Mouse (Mus musculus) ovary, adult 18-20 months (tissue): Measurements from ENCODE around the gene Ufm1.

Source experiments
- DNase-seq: peaks from one replicate; pipeline ENCODE4 v3.0.0; 2022; ENCODE audit warnings: low spot score, mixed read lengths

Ufm1 gene

DNA sequence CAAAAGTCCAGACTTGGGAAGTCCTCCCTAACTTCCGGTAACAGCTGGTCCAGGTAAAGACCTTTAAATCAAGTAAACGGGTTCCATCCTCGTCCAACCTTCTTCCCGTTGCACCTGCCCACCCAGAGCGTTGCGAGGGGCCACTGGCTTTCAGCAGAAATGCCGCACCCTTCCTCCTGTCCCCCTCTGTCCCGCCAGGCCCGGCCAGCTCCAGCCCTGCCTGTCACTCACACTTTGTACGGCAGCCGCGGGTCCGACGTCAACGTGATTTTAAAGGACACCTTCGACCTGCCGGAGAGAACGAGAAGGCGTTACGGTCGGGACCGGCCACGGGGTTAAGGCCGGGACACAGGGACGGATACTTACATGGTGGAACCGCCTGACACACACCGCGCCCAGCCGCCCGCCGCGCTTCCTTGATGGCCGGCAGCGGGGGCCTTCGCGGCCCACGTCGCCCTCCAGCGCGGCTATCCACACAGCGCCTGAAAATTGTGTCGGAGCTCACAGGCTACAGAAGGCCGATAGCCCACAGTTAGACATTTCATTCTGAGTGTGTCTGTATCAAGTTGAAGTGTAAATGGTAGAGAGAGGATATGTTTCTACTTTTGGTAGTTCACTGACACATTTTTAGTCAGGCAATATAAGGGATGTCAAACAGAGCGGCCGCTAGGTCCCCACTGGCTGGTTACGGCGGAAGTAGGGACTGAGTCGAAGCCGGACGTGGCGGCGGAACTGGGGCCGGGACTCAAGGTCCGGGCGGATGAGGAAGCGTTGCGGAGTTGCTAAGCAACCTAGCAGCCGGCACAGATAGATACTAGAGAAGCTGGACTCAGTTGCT, at the start of gene Ufm1:
TSS of gene Ufm1 (minus strand) at position 448 of the 838 bp plus-strand sequence.
- DNase-seq = peak; percentile 91

DNA sequence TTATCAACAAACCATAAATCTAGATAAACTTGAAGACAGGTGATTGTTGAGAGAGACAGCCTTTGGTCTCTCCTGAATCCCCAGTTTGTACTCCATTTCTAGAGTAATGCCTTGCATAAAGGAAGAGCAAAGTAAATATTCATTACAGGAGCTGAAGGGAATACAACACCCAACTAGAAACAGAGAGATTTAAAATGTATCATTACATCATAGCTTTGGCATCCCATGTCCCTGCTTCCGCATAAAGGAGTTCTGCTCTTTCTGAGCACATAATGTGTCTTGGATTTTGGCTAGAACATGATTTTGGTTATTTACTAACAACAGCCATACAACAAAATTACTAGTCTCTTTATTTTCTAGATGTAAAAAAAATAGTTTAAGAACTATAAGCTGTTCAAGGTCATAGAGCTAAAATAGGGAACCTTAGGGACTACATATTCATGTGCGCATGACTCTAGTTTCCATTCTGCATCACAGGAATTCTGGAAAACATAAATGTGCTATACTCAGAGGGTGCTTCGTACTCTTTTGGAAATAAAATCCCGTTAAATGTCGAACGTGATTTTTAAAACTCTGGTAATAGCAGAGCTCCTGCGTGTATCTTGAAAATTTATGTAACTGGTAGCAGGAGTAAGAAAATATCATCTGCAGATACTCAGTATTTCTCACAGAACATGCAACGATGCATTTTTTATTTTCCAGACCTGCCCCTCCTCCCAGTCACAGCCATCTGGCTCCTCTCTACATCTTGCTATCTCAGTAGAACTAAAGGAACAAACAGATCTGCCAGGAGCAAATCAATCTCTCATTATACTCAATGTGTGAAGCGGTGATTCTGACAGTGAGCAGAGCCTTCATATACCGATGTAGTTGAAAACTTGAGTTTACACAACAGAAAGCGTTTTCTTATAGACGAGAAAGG, 27.2 kb upstream of the Ufm1 start:
- no peak for DNase-seq

DNA sequence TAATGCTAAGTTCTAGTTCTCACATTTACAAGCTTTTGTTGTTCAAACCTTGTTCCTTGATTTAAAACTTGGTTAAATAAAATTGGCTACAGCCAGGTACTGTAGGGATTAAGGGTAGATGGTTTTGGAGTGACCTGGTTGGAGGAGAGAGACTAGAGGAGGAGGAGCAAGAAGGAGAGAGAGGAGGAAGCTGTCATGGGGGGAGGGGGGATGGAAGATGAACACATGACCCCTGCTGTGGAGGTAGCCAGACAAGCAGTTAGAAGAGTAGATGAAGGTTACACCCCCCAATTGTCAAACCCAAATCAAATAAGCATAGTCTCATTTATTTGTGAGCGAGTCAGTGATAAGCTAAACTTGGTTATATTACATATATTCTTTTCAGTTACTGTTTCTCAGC, 8.0 kb upstream of the Ufm1 start:
- no peak for DNase-seq

DNA sequence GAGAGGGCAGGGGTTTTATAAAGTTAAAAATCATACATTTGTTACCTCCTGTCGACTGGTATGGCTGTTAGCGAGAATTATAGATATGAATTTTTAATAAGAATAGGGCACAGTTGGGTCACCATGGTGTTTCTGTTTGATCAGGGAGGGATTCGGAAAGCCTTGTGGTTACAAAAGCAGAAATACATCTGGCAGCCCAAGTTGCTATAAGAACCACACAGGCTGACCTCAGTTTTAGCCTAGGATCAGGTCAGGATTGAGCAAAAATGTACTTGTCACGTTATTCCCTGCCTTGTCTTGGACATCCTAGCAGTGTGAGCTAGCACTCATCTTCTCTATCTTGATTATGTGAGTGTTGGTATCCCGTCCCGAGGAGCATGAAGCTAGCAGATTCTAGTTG, 6.9 kb upstream of the Ufm1 start:
- no peak for DNase-seq

DNA sequence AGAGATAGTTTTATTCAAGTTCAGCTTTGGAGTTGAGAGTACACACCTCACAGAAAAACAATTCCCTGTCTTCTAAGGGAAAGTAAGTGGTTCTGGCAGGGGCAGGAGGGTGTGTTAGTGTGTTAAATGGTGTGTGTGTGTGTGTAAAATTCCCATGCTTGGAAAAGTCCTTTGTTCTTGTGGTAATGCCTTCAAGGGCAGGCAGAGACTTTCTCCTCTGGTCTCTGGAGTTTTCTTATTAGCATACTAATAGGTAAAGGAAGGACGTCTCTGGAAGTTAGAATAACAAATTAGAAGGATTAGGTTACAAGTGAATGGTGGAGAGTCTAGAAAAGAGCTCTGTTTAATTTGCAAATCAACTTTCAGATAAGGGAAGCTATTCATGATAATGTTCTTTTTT, 5.6 kb upstream of the Ufm1 start:
- no peak for DNase-seq

DNA sequence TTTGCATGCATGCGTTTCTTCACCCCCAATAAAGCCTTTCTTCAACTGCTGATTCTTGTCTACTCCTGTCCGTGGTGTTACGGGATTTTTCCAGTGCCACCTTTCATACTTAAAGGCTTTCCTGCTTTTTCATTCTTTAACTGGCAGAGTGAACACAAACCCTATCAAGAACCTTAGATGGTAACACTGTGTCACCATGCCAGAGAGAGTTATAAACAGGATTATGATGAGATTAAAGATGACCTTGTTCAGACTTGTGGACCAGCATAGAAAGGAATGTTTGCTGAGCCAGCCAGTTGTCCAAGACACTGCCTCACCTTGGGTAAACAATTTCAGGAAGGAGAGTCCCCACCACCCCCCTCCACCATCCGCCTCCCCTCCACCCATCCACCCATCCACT, 4.6 kb upstream of the Ufm1 start:
- DNase-seq = no peak

DNA sequence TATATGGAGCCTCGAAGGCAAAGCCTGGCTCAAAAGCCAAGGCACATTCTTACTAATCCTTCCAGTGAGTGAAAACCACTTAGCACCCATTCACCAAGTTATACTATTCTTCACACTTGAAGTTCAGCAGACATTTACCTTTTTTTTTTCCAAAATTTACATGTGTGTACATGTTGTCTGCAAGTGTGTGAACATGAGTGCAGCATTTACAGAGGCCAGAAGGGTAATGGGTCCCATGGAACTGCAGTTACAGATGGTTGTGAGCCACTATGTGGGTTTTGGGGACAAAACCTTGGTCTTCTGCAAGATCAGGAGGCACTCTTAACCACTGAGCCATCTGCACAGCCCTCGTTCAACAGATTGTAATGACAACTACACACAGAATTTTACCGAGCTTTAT, 8.8 kb downstream of the Ufm1 start:
- DNase-seq = no peak

DNA sequence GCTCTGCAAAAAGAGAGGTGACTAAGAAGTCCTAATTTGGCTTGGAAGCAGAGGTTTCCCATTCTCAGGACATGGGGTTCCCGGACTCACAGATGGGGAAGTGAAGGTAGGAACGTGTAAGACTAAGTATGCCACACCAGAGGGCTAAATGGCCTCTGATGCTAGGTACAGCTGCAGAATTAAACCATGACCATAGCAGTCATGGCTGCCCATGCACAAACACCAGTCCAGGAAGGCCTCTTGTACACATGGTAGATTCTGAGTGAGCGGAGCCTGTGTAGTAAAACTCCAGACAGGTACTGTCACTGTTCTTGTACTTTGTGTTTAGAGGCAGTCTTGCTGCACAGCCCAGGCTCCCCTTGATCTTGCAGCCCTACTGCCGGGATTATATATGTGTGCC, 9.4 kb downstream of the Ufm1 start:
- no peak for DNase-seq

DNA sequence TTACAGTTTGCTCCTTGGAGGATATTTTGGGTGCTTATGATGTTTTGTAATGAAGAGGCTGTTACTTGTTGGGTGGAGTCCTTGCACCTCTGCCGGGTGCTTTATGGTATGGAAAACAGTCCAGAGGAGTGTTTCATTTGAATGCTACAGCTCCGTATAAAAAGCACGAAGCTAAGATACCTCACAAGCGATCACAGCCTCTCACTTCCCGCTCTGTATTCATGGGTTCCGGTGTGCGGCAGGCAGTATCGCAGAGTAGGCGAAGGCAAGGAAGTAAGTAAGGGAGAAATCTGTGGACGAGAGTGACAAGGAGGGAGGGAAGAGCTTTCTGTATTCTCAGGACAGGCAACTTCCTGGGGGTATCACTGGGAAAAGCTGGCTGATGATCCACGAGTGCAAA, 15.4 kb downstream of the Ufm1 start:
- no peak for DNase-seq

DNA sequence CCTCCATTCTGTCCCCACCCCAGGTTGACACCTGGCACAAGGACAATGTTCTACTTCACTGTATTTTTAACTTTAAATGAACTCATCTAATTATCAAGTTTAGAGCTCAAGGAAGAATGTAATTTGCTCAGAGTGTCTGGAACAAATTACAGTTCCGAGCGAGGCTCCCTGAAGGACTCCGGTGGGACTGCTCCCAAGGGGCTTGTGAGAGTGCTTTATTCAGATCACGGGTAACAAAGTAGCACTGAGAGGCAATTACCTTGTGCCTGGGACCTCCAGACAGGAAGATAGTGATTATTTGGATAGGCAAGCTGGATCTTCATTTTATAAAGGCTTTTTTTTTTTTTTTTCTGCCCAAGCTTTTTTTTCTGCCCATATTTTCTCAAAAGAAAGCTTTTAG, 15.9 kb downstream of the Ufm1 start:
- DNase-seq = no peak

DNA sequence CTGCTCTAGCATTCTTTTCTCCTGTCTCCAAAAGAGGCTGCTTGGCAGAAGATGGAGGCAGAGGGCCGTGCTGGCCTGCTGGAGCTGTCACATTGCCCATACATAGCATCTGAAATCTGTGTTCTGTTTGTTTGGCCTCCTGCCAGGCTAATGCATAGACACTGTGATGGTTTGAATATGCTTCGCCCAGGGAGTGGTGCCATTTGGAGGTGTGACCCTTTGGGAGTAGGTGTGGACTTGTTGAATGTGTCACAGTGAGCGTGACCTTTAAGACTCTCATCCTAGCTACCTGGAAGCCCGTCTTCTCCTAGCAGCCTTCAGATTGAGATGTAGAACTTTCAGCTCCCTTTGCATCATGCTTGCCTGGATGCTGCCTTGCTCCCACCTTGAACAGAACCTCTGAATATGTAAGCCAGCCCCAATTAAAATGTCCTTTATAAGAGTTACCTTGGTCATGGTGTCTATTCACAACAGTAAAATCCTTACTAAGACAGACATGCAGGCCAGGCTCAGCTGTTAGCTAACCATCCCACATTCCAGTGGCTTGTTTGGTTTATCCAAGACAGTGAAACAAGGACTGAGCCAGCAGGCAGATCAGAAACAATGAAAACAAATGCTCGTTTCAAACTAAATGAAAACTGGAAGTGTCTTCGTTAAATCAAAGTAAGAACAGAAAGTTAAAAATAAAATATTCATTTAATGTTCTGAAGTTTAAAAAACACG, 17.3 kb downstream of the Ufm1 start:
- DNase-seq = no peak

DNA sequence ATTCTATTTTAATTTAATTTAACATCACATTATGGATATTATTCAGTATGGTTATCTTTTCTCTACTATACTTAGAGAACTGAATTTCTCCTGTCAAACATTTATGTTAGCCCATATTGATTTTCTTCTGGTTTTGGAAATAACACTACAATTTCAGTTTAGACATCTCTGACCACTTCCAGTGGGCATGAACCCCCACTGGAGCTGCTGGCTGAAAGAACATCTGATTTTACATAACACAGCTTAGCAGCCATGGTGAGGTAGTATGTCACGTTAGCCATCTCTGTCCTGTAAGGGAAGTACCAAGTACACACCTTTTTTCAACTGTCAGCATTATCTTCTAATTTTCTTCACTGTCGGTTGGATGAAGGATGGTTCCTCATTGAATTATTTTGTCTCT, 18.8 kb downstream of the Ufm1 start, which contains the start of gene Gm10985:
TSS of gene Gm10985 (plus strand) at position 301 of the 400 bp plus-strand sequence.
- DNase-seq = no peak

DNA sequence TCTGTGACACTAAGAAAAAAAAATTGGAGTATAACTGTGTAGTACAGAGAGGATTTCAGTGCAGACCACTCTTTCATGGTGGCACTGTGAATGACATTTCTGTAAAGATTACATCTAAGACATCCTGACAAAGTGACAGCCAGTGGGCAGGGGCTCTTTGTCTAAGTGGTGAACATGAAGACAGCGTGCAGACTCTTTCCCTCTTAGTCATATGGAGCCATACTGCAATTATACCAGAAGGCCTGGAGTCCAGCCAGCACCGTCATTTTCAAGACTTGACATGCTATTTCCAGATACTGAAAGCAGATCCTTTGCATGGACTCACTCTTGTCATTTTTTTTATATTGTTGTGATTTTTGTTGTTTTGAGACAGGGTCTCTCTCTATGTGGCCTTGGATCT, 29.4 kb downstream of the Ufm1 start:
- no peak for DNase-seq

DNA sequence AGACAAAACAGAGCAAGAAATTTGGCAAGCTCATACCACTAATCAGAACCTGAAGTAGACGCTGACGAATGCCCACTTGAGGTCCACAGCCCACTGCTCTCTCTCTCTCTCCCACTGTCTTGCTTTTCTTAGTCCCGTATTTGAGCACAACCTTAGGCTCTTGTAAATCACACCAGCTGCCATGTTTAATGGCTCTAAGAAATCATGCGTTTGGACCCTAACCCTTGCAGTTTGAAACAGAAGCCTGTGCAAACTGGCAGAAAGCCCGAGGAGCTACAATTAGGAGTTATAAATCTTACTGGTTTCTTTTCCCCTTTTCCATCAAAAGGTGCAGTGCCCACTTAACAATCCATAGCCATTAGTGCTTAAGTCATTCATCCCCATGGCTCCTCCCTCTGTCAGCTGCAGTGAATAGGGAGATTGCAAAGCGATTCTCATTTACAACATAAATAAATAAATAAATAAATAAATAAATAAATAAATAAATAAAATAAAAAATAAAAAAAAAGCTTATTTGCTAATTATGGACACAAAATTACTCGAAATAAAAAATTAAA, 50.1 kb downstream of the Ufm1 start:
- no peak for DNase-seq
